Mouse (Mus musculus) layer of hippocampus, adult 9-11 months (tissue): Measurements from ENCODE around the gene Timp3.

ENCODE experiments used
- DNase-seq: peaks from one replicate; pipeline ENCODE4 v3.0.0; 2022

Gene Timp3

DNA sequence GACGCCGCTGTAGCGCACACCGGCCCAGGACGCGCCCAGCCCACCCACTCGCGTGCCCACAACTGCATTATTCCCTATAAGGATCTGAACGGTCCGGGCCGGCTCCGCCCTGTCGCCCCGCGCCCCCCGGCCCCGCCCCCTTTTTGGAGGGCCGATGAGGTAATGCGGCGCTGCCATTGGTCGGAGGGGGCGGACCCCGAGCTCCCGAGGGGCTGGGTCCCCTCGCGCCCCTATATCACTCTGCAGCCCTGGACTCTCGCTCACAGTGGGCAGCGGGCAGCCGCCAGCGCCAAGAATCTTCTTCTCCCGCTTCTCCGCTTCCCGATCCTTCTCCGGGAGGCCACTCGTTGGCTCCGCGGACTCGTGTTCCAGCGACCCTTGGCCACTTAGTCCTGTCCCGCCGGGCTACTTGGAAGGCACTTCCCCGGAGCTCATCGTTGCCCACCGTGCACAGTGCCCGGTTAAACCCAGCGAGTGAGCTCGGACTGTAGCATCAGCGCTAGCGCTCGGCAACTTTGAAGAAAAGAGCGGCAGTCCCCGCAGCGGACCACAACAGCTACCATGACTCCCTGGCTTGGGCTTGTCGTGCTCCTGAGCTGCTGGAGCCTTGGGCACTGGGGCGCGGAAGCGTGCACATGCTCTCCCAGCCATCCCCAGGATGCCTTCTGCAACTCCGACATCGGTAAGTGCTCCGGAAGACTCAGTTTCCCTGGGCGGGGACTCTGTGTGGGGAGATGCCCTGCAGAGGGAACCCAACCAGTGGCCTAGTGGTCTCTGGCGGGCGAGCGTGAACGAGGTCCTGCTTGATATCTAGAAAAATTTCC is at the start of gene Timp3:
Gene Timp3 (plus strand): TSS at position 80 of the 824 bp plus-strand sequence.
- DNase-seq = peak; percentile 47

DNA sequence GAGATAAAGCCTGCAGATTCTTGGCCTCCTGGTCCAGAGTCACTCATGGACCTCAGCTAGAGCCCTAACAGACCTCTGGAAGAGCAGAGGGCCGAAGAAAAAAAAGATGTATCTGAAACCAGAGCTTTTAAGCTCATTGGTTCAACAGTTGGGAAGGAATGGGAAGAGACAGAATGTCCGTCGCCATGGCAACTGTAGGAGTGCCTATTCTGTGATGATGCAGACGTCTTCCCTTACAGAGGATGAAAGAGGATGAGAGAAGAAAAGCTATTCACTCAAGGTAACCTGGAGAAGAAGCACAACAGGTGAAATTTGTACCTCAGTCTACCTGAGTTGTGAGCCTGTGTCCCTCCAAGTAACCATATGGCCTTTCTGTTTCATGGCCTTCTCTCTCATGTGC is 44.0 kb upstream of the Timp3 start:
- DNase-seq = peak; percentile 77

DNA sequence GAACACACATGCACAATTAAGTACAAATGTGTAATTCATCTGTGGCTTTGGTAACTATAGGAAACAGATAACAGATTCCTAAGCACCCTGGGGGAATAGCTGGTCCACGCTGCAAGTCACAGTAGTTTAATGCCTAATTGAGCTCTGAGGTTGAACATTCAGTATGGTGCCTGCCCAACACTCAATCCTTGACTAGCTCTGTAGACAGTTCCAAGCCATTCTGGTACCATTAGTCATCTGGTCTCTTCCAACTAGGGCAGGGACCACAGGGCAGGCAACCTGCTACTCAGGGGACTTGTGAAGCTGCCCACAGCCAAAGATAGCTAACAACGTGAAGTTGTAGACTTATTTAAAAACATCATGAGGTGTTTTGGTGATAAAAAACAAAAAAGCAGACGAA is 43.1 kb upstream of the Timp3 start:
- no peak for DNase-seq

DNA sequence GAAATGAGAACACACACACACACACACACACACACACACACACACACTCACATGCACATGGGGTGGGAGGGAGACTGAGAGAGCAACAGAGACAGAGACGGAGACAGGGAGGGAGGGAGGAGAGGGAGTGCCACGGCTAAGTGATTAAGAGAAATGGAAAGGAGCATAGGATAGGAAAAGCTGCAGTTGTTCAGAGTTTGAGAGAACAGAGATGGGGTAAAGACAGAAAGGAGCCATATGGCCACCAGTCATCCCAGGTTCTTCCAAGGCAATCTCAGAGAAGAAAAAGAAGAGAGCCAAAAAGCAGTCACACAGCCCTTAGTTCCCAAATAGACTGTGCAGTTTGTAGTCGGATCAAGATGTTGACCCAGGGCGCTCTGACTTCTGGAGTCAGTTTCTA is 42.1 kb upstream of the Timp3 start:
- DNase-seq = no peak

DNA sequence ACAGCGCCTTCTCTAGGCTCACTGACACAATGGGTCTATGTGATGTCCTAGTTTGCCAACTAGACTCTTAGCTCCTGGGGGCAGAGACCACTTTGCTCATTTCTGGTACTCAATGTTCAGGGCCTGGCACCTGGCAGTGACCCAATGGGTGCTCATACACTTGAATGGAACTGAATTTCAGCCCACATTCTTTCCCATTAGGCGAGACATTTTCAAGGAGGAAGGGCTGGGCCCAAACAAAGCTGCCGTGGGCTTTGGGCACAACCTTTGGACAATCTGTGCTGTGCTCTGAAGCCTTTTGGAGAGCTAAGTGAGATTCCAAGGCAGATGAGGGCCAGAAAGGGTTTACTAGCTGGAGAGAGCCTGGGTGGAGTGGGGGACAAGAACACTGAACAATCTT is 41.2 kb upstream of the Timp3 start:
- no peak for DNase-seq

DNA sequence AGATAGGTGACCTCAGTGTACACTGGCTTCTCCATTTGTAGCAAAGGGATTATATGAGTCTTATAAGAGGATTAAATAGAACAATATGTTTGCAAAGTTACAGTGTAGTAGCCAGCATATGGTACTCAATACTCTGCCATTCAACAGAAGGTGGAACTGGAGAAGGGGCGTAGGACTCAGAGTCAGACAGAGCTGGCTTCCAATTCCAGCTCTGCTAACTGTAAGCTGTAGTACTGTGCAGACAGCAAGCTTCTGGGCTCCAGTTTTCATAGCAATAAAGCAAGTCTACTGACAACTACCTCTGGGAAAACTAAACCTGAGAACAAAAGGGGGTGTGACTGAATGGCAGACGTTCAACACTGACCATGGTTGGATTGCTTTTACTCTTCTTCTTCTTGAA is 38.4 kb upstream of the Timp3 start:
- DNase-seq = peak; percentile 38

DNA sequence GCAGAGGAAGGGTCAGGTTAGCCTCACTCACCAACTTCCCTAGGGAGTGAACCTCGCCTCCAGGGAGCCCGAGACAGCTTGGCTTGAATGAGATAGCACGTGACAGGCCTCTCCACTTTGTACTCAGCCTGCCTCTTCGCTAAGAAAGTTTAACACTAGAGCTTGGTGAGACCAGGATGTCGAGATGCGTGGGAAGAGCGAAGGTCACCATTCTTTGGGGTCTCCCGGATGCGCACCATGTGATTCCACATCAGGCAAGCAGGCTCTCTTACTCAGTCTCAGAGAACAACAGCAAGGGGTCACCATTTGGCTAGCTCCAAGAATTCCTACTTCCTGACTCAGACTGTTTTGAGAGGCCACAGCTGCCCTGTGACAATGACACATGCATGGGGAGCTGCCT is 35.6 kb upstream of the Timp3 start:
- DNase-seq = no peak

DNA sequence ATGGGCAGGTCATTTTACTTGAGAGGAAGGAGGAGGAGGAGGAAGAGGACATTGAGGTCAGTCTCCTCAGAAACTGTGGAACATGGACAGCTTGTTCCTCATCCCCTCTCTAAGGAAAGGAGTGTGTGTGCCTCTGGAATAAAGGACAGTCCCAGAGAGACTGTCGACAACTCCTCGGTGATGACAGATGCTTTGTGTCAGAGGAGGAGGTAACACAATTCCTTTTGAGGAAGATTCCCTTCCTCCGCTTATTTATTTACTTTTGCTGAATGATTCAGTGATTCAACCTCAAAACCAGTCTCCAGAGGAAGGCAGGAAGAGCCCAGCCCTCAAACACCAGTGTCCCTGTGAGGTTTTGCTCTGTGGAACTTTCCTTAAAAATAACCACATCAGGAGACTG is 29.9 kb upstream of the Timp3 start:
- no peak for DNase-seq

DNA sequence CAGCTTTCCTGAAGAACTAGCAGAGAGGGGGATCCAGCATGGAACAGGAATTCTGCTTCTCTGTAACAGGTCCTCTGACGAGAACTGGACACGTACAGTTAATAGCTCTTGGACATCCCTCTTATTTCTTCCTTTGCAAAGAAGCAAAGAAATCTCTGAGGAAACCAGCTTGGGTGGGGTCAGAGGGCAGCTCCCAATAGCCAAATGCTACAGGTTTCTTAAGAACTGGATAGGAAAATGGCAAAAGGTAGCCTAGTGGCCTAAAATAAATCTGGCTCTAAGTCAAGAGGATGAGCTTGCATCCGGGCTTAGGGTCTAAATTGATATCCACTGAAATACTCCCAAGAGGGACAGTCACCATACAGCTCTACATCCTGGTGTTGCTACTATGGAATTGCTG is 27.3 kb upstream of the Timp3 start:
- DNase-seq = no peak

DNA sequence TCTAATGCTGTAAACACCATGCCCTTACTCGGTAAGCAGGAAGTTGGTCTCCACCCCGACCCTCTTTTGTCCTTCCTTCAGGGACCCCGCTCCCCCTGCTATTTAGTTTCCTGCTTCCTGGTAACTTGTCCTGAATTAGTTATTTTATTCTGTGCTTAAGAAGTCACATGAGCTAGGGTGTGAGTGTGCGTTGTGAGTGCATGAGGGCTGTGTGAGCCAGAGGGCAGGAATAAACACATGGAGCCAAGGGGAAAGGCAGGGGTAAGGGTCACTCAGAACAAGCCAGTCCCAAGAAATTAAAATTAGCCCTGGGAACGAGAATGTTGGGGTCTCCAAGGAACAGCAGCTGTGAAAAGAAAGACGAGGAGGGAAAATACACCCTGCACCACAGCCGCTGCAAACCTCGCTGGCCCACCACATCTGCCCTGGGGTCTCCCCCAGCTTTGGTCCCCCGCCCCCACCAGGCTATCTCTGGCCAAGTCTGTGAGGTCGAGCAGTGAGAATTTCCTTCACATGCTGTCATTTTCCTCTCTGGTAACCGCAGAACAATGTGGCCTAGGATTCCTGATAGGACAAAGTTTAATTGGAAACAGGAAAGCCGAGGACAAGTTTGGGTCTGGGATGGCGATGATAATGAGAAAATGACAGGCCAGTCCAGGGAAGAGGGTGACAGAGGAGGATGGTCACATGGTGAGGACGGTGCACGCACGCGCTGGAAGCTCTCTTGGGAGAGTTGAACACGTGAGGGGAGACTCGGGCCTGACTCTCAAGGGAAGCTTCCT is 26.6 kb upstream of the Timp3 start:
- no peak for DNase-seq

DNA sequence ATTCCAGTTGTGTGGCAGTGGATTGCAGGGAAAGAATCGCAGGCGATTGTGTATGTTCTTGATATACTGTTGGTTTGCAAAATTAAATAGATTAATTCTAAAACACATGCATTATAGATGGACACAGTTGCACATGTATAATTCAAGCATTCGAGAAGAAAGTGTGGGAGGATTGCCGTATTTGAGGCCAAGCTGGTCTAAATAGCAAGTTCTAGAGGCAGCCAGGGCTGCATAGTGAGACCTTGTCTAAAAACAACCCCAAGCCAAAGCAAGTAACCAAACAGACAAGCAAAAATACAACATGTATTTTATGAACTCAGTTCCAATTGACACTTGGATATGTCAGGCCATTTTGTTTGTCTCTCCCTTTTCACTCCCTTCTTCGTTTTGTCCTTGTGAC is 24.6 kb upstream of the Timp3 start:
- DNase-seq = no peak

DNA sequence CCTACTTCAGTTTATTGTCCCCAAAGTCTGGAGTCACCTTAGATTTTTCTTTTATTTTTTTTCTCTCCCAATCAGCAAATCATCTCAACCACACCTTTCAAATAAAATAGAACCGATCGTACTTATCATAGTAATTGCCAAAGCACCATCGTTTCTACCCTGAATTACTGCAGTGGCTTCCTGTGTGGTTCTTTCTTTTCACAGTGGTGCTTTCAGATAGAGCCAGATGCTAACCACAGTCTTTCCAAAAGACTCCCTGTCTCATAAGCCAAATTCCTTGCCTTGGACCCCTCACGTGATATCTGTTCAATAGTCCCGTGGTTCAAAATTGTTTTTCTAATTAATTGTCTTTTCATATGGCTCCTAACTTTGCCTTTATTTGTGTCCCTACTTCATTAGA is 22.8 kb upstream of the Timp3 start:
- DNase-seq = no peak

DNA sequence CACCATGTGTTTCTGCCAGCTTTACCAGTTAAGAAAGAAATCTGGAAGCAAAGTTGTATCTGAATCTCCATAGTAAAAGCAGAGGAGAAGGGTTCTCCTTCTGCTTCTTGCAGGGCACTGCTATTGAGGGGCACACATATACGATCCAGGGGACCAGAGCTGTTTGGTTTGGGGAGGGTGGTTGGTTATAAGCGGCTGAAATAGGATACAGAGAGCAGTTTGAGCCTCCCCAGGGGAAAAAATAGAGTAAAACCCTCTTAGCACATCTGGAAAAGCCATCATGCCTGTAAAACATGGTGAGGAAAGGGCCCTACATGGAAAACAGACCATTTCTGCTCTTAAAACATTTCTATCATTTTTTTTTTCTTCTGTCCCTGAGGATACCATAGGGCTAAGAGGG is 21.7 kb upstream of the Timp3 start:
- DNase-seq = no peak

DNA sequence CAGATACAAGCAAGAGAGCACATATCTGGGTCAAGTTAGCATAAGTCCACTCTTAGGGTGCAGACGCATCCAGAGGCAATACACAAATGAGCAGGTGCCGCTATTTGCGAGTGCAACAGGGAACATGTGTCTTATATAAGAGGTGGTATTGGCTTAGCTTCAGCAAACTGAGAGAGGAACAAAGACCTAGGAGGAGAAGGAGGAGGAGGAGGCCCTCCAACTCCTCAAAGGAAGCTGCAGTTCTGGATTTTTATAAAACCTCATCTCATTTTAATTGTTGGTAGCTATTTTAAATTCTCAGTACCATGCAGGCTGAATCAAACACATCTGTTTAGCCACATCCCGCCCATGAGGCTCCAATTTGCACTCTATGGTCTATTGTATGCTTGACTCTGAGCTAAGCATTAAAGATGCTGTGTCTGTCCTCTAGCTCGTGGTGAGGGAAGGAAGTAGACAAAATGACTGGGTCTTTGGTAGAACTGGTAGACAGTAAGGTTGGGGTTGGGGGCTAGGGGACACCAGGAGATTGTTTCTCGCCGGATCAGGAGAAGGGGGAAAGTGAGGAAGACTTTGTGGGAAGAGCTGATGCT is 20.5 kb upstream of the Timp3 start:
- DNase-seq = peak; percentile 21

DNA sequence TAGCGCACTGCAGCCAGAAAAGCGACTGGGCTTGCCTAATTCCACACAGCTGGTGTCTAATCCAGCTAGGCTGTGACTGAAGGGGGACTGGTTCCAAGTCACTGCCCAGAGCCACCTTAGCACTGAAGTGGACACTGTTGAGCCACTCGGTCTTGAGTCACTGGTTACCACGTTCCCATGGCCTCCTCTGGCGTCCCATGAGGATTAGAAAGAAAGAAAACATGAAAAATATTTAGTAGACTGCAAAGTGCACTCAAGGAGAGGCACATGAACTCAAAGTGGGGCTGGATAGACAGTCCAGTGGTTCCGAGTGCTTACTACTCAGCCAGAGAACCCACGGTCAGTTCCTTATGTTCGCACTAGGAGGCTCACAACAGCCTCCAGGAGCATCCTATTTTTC is 18.9 kb upstream of the Timp3 start:
- no peak for DNase-seq

DNA sequence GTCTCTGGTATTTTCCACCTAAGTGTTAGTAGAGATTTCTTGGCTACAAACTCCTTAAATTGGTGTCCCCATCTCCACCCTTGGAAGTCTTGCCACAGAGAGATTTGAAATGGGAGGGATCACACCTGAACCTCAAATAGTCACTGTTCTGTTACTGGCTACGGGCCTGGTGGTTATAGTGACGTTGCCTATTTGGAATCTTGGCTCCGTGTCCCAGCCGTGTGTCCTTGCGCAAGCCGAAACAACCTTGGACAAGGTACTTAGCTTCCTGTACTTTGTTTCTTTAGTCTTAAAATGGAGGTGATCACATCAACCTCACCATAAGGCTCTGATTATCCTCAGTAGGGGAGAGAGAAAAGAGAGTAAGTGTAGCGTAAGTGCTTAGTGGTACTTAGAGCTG is 13.7 kb upstream of the Timp3 start:
- DNase-seq = no peak

DNA sequence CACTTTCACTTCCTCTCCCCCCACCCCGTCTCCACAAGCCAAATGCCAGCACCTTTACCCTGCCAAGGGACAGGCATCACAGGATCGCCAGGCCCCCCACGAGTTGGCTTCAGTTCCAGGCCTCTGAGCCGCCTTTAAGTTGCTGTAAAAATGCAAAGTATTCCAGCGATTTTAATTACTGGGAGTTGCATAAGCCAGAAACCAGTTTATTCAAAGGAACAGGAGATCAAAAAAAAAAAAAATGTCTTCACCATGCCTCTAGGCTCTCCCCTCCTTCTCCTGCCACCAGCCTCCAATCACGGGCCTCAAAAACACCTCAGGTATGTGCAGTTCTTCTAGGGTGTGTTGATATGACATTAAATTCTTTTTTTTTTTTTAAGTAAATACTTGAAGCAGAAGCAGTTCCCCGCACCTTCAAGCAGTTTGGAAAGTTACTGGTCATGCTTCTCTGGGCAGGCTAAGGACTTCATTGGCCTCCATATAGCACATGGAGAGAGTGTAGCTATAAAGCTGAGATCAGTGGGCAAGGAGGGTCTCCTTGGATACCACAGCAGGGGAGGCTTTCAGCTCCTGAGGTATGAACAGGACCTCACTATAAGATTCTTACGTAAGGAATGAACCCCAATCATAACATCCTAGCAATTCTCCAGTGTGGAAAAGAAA is 9.9 kb upstream of the Timp3 start:
- no peak for DNase-seq

DNA sequence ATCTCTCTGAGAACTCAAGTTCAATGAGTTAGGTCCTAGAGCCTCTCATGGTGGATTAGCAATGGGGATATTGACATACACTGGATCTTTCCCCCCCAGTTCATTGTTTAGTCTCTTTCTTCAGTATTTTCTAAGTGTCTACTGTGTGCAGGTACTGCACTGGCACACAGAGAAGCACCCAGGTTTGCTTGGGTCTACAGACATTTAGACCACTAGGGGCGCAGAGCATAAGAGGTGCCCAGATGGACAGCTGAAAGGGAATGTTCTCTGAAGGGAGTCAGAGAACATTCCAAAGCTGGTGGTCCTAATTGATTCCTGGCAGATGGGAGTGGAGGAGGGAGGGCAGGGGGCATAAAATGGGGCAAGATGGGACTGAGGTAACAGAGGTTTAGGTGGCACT is 6.3 kb upstream of the Timp3 start:
- no peak for DNase-seq

DNA sequence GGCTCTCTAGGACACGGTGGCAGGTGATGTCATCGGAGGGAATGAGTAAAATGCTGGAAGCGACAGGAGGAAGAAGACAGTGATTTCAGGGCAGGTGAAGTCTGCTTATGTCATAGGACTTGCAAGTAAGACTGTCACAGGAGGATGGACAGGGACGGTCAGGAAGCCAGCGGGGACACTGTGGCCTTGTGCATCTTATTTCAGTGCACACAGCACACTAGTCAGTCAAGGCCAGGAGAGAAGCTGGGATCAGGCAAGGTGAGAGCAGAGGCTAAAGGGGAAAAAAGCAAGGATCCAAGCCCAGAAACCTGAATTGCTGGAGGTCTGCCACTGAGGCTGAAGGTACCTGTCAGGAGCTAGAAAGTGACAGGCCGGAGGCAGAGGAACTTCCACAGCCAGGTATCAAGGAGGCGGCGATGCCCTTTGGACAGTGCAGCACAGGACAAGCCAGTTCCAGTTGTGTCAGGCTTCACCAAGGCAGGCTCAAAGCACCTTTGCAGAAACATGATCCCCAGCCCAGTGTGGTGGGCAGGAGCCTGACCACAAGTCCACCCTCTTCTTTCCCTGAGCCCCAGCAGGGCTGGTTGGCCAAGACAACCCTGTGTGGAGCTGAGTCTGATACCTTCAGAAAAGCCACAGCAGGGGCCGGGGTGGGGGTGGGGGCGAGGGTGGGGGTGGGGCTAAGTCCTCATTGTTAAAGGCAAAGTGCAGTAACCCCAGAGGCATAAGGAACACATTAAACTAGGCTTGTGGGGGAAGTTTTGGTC is 5.4 kb upstream of the Timp3 start:
- no peak for DNase-seq

DNA sequence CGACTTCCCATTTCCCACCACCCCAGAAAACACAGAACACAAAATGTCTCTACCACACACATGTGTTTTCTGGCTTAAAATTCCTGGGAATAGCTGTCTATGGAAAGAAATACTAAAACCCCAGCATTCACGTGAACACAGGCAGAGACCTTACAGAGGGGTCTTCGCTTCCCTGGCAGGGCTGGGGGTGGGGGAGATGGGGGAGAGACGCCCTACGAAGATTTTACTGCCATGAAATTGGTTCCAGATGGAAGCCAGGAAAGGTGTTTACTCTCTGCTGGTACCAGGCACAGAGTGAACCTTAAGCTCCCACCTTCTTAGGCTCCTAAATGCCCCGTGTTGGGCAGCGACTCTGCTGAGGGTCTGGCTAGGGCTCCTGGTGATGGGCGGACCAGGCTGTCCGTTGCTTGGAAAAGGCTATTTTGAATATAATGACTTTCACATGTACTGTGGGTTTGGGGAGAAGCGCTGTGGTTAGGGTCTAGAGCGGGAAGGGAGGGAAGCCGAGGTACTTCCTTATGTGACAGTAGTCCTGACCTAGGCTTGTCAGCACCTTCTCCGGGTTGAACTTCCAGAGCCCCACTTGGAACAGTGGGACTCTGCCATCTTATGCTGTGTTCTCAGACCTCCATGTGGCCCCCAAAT is 4.6 kb upstream of the Timp3 start:
- DNase-seq = no peak

DNA sequence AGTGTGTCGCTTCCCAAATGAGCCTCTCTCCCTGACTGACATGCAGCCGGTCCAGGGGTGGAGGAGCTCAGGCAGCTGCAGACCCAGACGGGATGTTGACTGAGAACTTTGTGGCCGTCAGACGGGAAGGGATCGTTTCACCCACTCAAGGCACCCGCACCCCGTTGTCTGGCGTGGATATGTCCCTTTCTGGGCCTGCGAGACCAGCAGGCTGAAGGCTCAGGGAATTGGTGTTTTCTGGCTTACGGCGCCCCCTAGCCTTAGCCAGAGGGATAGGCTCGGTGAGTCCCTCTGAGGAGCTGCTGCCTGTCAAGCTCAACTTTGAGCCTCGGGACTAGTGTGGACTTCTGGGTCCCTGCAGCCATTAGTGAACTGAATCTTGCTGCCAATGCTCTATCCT is 4.1 kb upstream of the Timp3 start:
- peak; percentile 69 for DNase-seq

DNA sequence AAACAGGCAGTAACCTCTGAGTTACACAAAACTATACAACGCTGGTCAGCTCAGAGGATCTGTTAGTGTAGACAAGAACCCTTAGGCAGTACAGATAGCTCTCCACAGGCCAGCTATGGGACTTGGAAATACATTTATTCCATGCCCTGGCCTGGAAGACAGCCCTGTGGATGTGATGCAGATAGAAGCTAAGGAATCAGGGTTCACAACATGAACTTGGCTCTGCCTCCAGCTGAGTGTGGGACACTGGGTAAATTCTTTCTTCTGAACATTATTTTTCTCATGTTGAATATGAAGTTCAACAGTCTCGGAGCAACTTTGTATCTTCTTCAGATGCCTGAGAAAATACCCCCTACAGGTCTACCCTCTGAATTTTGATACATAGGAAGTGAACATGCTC is 2.9 kb upstream of the Timp3 start:
- DNase-seq = no peak
